Mouse (Mus musculus) lung, postnatal 14 days (tissue): ENCODE measurements around the gene Micu1.
A peak's percentile ranks its signal among the peaks of the same experiment; 100 is the strongest.

Experiments
- DNase-seq: peaks from one replicate; pipeline ENCODE4 v3.0.0; 2021

Gene Micu1

DNA sequence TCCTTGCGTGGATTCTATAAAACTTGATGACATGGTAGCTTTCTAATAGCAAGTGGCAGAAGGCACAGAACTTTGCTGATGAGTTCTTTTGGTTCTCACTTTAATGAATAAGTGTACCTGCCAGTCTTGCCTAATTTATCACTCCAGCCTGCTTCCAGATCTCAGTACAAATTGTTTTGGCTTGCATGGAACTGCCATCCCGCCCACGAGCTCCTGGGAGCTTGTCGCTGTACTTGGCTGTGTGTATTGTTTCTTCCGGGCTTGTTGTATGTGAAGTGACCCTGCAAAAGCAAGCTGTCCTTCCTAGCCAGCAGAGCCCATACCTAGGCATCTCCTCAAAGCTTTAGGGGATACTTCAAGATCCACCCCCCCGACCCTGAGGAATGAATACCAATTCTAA lies 114.3 kb downstream of the Micu1 start:
- no peak for DNase-seq

DNA sequence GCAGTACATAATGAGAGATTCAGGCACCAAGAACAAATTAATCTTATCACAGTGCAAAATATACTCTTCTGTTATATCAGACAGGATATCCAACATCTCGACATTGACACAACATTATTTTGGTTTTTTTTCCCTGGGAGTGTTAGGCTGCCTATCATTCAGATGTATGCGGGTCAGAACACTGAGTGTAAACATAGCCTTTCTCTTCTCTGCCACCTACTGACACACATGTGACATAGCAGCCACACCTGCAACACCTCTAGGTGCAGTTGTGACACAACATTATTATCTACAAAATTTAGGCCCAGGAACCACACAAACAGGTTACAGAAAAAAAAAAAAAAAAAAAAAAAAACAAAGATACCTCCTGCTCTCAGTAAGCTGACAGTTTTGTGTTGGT lies 115.3 kb downstream of the Micu1 start:
- no peak for DNase-seq

DNA sequence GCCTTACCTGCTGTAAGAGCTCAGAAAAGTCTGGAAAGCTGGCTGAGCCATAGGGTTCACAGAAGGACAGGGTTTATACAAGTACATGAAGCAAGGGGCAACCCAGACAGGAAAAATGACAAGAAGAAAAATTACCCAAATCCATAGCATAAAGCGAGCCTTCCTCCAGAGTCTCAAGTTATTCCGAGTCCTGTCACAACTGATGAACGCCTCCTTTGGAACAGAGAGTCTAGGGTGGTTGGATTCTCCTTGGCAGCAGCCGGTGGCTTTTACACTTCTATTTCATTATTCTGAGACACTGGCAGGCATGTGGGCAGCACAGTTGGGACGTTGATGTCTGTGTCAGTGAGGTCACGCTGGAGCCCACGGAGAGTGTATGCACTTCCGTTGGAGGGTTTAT lies 115.7 kb downstream of the Micu1 start:
- DNase-seq, result no peak

DNA sequence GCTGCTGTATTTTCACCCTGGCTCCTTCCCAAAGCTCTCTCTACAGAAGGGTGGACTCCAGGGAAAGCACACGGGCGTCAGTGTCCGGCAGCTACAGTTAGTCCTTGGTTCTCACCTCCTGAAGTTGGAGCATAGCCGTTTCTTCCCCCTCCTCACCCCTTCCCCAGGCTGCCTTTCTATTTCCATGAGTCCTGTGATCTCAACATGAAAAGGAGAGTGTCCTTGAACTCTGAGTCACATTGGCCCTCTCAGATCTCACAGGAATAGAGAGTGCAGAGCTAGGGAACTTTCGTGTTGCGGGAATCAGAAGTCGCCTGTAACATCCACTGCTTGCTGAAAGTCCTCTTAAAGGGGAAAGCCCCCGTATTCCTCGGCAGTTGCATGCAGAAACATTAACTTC lies 116.9 kb downstream of the Micu1 start:
- DNase-seq, result no peak

DNA sequence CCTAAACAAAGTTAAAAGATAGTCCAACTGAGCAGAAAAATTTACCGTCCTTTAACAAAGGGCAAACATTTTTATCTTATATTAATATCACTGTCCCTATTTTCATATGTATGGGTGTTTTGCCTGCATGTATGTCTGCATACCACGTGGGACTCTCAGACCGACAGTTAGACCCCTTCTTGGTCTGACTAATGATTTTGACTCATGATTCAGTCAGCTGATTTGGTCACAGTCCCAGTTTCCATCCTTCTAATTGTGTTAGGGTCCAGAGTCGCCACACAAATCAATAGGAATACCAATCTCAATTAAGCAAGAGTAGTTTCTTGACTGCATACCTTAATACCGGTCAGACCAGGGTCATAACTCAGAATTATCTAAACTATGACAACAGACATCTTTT lies 118.6 kb downstream of the Micu1 start:
- DNase-seq, result no peak

DNA sequence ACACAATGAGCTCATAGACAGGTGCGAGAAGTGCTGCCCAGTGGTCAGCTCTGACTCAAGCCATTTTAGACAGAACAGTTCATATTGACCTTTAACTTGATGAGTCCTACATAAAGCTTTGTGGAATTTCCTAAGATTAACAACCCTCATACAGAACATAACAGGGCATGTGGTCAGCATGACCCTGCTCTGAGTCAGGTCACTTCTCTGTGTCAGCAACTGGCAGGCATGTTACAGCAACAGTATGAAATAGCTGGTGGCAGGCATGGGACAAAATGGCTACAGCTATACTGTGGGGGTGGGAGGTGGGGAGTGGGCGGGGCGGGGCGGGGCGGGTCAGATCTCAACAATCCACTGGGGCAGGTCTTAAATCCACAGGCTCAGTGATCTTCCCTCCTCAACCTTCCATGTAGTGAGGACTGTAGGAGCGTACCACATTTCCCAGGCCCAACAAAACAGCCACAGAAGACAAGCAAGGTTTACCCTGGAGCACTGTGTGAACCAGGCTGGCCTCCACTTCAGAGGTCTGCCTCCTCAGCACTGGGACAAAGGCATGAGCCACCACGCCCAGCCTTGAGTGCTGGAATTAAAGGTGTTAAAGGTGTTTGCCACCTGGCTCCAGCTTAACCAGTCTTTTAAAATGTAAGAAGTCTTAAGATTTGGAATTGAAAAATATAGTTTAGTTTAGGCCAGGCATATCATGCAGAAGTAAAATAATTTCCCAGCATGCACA lies 119.2 kb downstream of the Micu1 start:
- no peak for DNase-seq

DNA sequence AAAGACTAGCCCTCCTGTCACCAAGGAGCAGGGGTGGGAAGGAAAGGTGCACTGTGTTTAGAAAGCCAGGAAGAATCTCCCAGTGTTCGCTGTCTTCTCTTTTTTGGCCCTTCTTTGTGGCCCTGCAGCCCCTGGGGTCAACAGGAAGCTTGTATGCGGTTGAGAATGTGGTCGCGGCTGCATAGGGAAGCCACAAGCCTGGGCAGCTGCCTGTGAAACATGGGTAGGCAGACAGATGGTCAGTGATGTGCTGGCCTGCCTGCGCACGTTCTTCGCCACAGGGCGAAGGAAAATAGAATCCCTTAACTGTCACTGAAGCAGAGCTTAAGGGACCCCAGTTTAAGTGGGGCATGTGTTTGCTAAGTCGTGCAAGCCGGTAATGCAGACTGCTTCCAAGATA lies 120.6 kb downstream of the Micu1 start:
- no peak for DNase-seq

DNA sequence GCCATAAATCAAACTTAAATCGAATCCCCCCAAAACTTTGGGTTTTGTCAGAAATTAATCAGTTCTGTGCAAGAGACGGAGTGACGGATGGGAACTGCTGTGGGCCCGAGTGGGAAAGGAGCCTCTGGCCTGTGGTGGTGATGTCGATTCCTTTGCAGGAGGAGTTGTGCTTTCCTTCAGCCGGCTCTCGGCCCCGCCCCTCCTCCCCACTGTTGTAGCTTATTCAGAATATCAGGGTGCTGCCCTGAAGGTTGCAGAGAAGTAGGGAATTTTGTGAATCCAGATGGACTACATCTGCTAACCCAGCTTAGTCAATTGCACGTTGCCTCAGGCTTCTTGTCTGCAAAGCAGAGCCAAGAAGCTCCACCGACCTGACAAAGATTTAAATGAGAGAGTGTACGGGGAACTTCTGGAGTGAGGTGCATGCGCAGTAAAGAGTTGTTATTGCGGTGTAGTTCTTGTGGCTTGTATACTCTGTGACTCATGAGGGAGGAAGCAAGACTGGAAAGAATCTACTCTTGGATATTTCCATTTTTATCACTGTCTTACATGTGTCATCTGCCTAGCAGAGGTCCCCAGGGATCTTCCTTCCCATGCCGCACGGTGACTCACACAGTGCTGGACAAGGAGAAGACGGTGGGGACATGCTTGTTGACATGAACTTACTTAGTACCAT lies 123.0 kb downstream of the Micu1 start:
- DNase-seq, result peak; percentile 27

DNA sequence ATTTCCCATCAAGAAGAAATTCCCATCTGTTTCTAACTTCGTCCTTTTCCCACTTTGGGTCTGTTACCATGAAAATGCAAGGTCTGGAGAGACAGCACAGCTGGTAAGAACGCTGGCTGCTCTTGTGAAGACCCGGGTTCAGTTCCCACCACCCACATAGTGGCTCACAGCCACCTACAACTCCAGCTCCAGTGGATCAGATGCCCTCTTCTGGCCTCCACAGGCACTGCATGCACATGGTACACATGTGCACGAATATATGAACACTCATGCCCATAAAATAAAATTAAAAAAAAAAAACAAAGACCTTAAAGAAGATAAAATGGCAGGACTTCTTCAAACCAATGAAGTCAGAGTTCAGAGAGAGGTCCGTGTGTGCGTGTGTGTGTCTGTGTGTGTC lies 127.6 kb downstream of the Micu1 start:
- DNase-seq, result no peak

DNA sequence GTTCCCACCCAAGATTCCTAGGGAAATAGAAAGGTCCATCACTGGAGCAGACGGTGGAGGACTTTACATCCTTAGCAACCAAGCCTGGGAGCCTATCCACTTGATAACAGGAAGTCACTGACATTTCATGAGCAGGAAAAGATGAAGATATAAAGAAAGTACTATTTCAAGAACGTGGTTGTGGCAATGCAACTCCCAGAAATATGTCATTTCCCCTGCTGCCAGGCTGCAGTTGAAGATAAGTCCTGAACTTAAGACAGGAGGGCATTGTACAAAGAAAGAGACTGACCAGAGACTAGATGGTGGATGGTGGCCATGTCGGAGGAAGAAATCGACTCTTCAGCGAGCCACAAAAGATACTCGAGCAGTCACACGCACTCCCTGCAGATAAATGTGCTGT lies 129.7 kb downstream of the Micu1 start:
- no peak for DNase-seq

DNA sequence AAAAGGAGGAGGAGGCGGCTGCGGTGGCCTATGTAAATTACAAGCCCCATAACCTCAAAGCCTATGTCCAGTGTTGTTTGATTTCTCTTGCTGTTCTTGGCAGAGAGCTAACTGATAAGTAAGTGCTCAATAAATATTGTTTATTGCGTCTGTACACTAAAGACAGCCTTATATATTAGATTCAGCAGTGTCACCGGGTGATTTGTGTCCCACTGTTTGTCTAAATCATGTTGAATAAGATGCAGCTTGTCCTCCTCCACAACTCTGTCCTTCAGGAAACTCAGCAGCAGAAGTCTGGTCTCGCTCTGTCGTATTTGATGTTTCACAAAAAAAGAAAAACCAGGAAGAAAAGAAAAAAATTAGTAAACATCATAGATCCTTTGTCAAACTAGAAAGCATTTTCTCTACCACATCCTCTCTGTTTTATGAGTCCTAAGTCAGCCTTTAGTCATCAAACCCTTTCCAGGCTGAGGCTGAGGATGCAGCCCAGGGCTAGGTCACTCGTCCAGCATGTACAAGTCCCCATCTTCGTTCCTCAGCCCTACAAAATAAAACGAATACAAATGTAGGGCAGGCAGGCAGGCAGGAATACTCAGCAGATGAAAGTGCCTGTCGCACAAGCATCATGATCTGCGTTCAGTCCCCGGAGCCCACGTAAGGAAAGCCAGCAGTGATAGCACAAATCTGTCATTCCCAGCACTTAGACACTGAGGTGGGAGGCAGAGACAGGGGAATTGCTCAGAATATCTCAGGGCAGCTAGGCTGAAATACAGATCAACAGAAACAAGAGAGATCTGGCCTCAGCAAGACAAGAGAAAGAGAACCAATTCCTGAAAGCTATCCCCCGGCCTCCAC lies 133.3 kb downstream of the Micu1 start:
- DNase-seq, result no peak

DNA sequence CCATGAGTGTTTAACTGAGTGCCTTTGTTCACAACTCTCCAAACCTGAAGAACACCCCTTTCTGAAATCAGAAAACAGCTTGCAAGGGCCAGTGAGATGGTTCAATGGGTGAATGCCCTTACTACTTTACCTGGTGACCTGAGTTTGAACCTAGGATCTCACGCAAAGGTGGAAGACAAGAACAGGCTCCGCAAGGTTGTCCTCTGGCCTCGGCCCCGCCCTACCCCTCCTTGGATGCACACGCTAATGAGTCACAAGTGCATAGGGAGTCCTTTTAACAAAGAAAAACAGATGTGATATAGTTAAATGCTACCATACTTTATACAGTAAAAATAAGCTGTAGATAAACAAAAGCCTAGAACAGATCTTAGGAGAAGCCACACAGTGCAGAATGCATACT lies 135.2 kb downstream of the Micu1 start:
- DNase-seq, result no peak

DNA sequence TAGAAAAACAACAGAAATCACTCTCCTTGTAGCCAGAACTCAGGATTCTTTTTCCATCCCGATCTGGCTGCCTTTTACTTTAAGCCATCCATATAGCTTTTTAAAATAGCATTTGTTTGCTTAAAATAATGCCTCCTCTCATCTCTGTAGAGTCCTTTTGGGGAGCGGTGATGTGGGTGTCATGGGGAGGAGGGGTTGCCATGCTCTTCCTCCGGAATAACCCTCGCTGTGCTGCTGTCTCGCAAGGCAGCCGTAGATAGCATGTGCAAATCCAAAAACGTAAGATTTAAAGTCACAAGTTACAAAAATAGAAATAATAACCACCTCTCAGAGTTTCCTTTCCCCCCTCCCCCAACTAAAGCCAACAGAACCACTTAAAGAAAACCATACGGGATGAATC lies 139.2 kb downstream of the Micu1 start:
- DNase-seq, result no peak

DNA sequence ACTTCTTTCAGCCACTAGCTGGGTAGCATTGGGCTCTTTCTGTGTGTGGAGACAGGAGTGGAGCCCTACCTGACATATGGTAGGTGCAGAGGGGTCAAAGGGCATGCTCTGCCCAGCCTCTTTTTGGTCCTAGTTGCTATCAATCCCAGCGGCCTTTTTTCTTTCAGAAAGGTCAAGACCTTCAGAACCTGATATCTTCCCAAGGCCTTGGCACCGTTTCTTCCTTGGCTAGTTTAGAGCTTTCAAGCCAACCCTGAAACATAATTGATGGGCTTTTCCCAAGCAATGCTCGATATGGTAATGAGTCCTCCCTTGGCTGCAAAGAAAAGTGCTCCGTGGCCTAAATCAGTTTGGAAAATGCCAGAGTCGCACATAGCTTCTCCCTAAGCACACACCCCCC lies 140.8 kb downstream of the Micu1 start:
- DNase-seq, result no peak

DNA sequence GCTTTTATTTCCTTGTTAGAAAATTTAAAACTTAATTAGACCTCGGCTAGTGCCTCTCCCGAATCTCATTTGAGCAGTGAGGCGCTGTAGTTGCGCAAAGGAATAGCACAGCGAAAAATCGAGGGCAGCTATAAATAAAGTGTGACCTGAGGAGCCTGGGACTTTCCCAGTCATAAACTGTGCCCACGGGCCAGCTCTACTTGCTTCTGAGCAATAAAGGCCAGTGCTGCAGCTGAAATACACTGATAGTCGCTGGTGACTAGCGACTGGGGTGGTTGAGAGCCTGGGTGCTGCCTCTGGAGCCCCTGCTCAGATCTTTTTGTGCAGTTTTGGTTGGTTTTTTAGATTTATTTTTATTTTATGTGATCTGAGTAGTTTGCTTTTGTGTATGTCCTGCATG lies 142.4 kb downstream of the Micu1 start:
- DNase-seq, result no peak

DNA sequence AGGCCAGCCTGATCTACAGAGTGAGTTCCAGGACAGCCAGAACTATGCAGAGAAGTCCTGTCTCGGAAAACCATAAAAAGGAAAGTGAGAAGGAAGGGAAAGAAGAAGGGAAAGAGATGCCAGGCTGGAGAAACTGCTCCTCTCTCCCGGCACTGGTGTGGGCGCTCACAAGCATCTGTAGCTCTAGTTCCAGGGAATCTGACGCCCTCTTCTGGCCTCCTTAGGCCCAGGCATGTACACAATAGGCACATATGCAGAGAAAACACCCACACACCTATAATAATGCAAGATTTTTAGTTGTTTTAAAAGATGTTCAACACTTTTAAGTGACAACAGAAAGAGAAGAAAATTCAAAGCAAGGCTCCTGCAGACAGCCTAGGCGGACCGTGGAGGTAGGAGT lies 144.1 kb downstream of the Micu1 start:
- no peak for DNase-seq

DNA sequence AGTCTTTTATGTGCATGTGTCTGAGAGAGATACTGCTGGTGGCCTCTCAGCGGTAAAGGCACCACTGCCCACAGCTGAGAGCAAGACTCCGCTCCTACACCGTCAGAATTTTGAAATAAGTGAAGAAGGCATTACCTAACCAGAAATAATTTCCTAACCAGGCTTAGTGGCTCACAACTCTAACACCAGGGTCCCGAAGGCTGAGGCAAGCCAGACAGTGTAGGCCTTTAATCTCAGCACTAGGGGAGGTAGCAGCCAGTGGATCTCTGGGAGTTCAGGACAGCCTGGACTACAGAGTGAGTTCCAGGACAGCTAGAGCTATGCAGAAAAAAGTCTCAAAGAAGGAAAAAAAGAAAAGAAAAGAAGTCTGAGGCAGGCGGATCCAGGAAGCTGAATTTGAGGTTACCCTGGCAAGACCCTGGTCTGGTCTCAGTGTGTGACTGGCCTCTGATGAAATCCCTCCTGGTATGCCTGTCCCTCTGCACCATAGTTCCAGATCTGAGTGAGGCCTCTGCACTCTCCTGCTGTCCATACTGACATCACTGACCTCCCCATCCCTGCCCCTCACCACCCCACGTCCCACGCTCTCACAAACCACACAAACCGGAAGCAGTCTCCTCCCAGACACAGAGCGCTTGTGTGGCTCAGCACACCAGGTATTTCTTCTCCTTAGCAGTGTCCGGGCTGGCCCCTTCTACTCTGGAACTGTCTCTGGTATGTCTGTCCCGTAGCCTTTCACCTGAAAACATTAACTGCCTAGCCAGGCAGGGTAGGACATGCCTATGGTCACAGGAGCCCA lies 146.0 kb downstream of the Micu1 start:
- no peak for DNase-seq

DNA sequence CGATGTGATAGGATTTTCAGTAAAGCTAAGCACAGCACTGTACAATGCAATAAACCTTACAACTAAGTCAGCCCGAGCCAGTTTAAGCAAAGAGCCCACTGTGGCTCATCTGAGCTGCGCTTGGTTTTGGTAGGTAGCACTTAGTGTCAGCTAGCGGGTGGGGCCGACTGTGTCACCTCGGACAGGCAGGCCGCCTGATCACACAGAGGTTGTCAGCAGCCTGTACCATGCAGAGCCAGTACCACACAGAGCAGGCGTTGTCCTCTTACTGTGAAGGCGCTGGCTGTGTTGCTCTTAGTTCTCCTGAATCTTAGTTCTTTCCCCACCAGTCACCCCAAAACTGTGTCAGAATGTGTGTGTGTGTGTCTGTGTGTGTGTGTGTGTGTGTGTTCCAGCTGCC lies 146.7 kb downstream of the Micu1 start:
- DNase-seq, result no peak

DNA sequence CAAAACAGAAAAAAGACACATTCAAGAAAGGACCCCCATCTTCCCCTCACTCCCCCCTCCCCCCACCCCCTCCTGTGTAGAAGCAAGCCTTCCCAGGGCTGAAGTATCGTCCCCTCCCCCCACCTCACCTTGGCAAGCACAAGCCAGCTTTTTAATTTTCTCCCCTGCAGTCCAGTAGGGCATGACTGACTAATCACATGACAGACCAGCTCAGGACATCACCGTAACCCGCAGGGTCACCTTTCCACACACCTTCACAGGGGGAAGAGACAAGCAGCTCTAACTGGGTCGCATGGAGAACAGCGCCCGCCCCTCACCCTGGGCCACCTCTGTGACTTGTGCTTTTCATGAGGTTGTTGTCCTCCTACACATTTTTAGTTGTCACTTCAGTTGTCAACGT lies 147.1 kb downstream of the Micu1 start:
- no peak for DNase-seq

DNA sequence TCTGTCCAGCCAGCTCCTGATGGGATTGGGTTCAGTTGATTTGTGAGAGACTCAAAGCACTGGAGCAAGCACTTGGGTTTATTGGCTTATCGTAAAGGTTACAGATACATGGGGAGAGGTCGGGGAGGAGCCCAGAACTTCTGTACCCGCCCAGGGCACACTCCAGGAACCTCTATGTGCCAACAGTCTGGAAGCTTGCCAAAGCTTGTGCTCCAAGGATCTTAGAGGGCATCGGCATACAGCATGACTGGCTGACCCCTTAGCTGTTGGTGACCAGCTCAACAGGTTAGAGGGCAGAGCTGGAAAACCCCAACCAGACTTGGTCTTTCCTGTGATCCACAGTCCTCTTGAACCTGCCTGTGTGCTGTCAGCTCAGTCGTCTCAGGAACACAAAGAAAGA lies 154.9 kb downstream of the Micu1 start:
- no peak for DNase-seq

DNA sequence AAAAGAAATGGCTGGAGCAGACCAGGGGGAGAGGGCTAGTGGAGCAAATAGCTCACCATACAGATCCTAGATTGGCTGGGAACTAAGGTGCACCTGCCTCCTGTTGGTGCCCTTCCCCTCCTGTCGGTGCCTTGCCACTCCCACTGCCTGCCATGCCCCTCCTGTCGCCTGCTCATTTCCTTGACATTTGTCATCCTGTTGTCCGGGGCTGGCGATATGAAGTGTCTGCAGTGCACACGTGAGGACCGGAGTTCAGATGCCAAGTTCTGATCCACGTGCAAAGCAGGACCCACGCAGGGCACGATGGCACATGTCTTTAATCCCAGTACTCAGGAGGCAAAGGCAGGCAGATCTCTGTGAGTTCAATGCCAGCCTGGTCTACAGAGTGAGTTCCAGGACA lies 158.4 kb downstream of the Micu1 start:
- no peak for DNase-seq

DNA sequence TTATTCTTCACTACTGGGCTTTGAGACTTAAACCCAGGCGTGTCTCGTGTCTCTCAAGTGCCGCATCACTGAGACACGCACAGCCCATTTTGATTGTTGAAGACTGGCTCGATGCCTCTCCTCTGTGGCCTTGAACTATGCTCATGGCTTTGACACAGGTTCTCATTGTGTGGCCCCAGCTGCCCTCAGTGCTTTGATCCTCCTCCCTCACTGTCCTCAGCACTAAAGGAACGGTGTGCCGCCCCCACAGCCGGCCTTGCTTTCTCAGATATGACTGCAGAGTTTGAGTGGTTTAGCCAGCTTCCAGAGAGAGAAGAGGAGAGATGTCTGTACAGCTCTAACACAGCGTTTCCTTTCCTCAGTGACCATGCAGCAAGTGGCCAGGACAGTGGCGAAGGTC lies 158.9 kb downstream of the Micu1 start:
- DNase-seq, result no peak

DNA sequence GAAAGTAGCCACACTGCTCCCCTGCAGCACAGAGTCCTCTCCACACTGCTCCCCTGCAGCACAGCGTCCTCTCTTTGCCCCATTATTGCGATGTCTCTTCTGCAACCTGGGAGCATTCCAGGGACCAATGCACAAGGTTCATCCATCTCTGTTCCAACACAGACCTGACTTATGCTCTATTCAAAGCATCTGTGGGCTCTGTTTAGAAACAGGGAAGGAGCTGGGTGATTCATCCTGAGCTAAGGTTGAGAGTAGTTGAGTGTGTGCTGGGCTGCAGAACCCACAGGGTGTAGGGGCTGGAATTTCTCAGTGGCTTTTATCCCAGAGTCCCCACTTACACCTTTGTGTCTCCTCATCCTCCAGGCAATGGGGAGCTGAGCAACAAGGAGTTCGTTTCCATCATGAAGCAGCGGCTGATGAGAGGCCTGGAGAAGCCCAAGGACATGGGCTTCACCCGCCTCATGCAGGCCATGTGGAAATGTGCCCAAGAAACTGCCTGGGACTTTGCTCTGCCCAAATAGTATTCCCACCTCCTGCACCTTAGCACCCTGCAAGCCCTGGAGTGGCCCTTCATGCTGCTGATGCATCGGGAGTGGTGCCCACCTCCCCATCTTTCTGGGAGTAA lies 160.7 kb downstream of the Micu1 start:
- no peak for DNase-seq
